ENCODE assay signal across 21 mouse cellular contexts in the genomic region with DNA sequence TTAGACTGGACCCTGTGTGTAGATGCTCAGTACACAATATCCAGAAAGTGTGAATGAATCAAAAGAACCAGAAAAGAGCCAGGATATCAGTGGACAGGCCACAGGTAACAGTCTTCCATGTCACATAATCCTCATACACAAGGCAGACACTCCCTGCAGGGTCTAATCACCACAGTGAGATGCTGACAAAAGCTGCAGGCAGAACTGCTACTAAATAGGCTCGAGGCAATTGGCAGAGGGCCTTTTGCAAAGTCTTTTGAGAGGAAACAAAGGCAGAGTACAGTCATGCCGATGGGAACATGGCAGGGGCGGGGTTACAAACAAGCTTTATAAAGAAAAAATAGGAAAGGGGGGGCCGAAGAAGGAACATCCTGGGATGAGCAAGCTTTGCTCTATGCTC.
DNase-seq lines count a peak whose midpoint lies in the region; ATAC-seq and TF ChIP-seq lines count a peak whose summit lies in the region.
"Had no signal": no experiment of that assay in that cellular context is flagged by ENCODE, and none has a peak within 500 bp of the region (broad histone marks: within the 10 kb centered on the region; RNA-seq: fewer than 3 reads in every experiment).

No protein-coding gene starts in this region.

- no peaks in the 10 kb centered on the region for H3K9me3 ChIP-seq in heart, embryonic 10.5 days
- no peaks in the 10 kb centered on the region for H3K9me3 ChIP-seq in midbrain, postnatal 0 days (ENCODE audit: low read length)
- H3K9me3 ChIP-seq in midbrain, embryonic 10.5 days (replicated peaks), result no peaks in the 10 kb centered on the region
- H3K9me3 ChIP-seq: embryonic facial prominence, embryonic 15.5 days; heart, embryonic 13.5 days; hindbrain, embryonic 15.5 days; kidney, embryonic 15.5 days; limb, embryonic 13.5 days; liver, embryonic 13.5 days had no signal

- H3K4me3 ChIP-seq in heart, embryonic 10.5 days, result no peak overlapping the region
- H3K4me3 ChIP-seq in midbrain, postnatal 0 days (ENCODE audit: low read depth, low read length), result no peak overlapping the region
- no peak overlapping the region for H3K4me3 ChIP-seq in midbrain, embryonic 10.5 days
- H3K4me3 ChIP-seq: embryonic facial prominence, embryonic 15.5 days; heart, embryonic 13.5 days; hindbrain, embryonic 15.5 days; kidney, embryonic 15.5 days; limb, embryonic 13.5 days; liver, embryonic 13.5 days had no signal

- no peak for TF ChIP-seq POLR2A in brain, embryonic 14.5 days (IDR thresholded peaks at IDR 0.05; ENCODE audit: borderline replicate concordance, extremely low read depth, insufficient read depth, insufficient read length, poor library complexity, severe bottlenecking)

- no peak for TF ChIP-seq CTCF in midbrain, postnatal 0 days (IDR thresholded peaks at IDR 0.05)
- TF ChIP-seq CTCF in brain, embryonic 14.5 days (IDR thresholded peaks at IDR 0.05; ENCODE audit: borderline replicate concordance, extremely low read depth, insufficient read depth, insufficient read length), result no peak

- H3K36me3 ChIP-seq in heart, embryonic 10.5 days, result no peaks in the 10 kb centered on the region
- no peaks in the 10 kb centered on the region for H3K36me3 ChIP-seq in midbrain, postnatal 0 days (ENCODE audit: insufficient read depth, low read length)
- H3K36me3 ChIP-seq in midbrain, embryonic 10.5 days, result no peaks in the 10 kb centered on the region
- H3K36me3 ChIP-seq: embryonic facial prominence, embryonic 15.5 days; heart, embryonic 13.5 days; hindbrain, embryonic 15.5 days; kidney, embryonic 15.5 days; limb, embryonic 13.5 days; liver, embryonic 13.5 days had no signal

- H3K27ac ChIP-seq in heart, embryonic 10.5 days, result no peak overlapping the region
- no peak overlapping the region for H3K27ac ChIP-seq in midbrain, postnatal 0 days (ENCODE audit: low read depth, low read length)
- no peak overlapping the region for H3K27ac ChIP-seq in midbrain, embryonic 10.5 days (replicated peaks)
- H3K27ac ChIP-seq: embryonic facial prominence, embryonic 15.5 days; heart, embryonic 13.5 days; hindbrain, embryonic 15.5 days; kidney, embryonic 15.5 days; limb, embryonic 13.5 days; liver, embryonic 13.5 days; stomach, postnatal 0 days had no signal

- no peaks in the 10 kb centered on the region for H3K4me1 ChIP-seq in heart, embryonic 10.5 days
- H3K4me1 ChIP-seq in midbrain, postnatal 0 days (ENCODE audit: insufficient read depth, low read length), result no peaks in the 10 kb centered on the region
- no peaks in the 10 kb centered on the region for H3K4me1 ChIP-seq in midbrain, embryonic 10.5 days
- H3K4me1 ChIP-seq: embryonic facial prominence, embryonic 15.5 days; heart, embryonic 13.5 days; hindbrain, embryonic 15.5 days; kidney, embryonic 15.5 days; limb, embryonic 13.5 days; liver, embryonic 13.5 days had no signal

- no peak for ATAC-seq in midbrain, postnatal 0 days (ENCODE audit: low FRiP score)
- ATAC-seq: intestine, postnatal 0 days had no signal

- DNase-seq in heart, adult 11 months, result peak; percentile 59
- DNase-seq in heart, embryonic 10.5 days (ENCODE audit: low spot score), result no peak
- peak; percentile 1 for DNase-seq in midbrain, postnatal 0 days (ENCODE audit: low spot score)
- DNase-seq in midbrain, embryonic 10.5 days (ENCODE audit: low spot score), result no peak
- peak; percentile 85 for DNase-seq in brain, embryonic 14.5 days (ENCODE audit: low read depth)
- DNase-seq in thymus, postnatal 25 days, result no peak
- no peak for DNase-seq in frontal cortex, adult 2 months (ENCODE audit: extremely low spot score in 1 of 2, low spot score in 1 of 2)
- DNase-seq: adrenal gland, adult 8-10 months; cerebellum, adult 11 months; cerebellum, postnatal 10 days; liver, embryonic 13.5 days; lung, embryonic 14.5 days; lung, postnatal 36 days; right cerebral cortex, postnatal 4 days had no signal

- no peak overlapping the region for H3K9ac ChIP-seq in midbrain, postnatal 0 days (replicated peaks; ENCODE audit: low read length, poor library complexity, severe bottlenecking)
- H3K9ac ChIP-seq: embryonic facial prominence, embryonic 15.5 days; heart, embryonic 13.5 days; hindbrain, embryonic 15.5 days; kidney, embryonic 15.5 days; limb, embryonic 13.5 days; liver, embryonic 13.5 days; lung, embryonic 14.5 days had no signal

- no peak overlapping the region for H3K4me2 ChIP-seq in midbrain, postnatal 0 days (ENCODE audit: low read depth, low read length, poor library complexity, severe bottlenecking)
- H3K4me2 ChIP-seq: embryonic facial prominence, embryonic 15.5 days; heart, embryonic 13.5 days; hindbrain, embryonic 15.5 days; kidney, embryonic 15.5 days; limb, embryonic 13.5 days; liver, embryonic 13.5 days; lung, embryonic 14.5 days had no signal

- H3K27me3 ChIP-seq in heart, embryonic 10.5 days (ENCODE audit: insufficient read depth, poor library complexity, severe bottlenecking), result no peaks in the 10 kb centered on the region
- no peaks in the 10 kb centered on the region for H3K27me3 ChIP-seq in midbrain, postnatal 0 days (ENCODE audit: insufficient read depth, low read length)
- no peaks in the 10 kb centered on the region for H3K27me3 ChIP-seq in midbrain, embryonic 10.5 days (ENCODE audit: low read depth, poor library complexity, severe bottlenecking)
- H3K27me3 ChIP-seq: embryonic facial prominence, embryonic 15.5 days; heart, embryonic 13.5 days; hindbrain, embryonic 15.5 days; kidney, embryonic 15.5 days; limb, embryonic 13.5 days; liver, embryonic 13.5 days had no signal

- 78% methylated on average over 4 of the region's 4 CpGs for WGBS in heart, embryonic 10.5 days
- WGBS in midbrain, postnatal 0 days, result 27% methylated on average over 4 of the region's 4 CpGs
- WGBS in midbrain, embryonic 10.5 days, result 53% methylated on average over 4 of the region's 4 CpGs

Comparison
In these comparisons a context has a peak if more than half of its experiments do, and no peak if none do; other contexts are left out.
1. DNase-seq: peak in heart, adult 11 months (single experiment), midbrain, postnatal 0 days (single experiment) and brain, embryonic 14.5 days (single experiment); none in heart, embryonic 10.5 days (single experiment), midbrain, embryonic 10.5 days (single experiment), thymus, postnatal 25 days (single experiment) and frontal cortex, adult 2 months (0 of 2).